Comparison of ENCODE assay signal across 26 mouse cellular contexts in the genomic region with DNA sequence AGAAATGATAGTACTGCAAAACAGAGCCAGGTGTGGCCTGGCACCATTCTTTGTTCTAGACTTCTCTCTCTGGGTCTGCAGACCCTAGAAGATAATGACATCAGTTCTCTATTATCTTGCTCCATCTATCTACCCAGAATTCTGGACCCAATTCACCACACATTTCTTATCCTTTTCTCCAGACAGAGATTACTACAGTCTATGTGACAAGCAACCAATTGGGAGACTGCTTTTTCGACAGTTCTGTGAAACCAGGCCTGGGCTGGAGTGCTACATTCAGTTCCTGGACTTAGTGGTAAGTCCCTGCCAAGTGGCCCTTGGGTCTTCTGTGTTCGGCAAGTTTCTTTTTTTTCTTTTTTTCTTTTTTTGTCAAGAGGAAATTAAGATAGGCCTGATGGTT.
DNase-seq lines count a peak whose midpoint lies in the region; ATAC-seq and TF ChIP-seq lines count a peak whose summit lies in the region.
"Had no signal": no experiment of that assay in that cellular context is flagged by ENCODE, and none has a peak within 500 bp of the region (broad histone marks: within the 10 kb centered on the region; RNA-seq: fewer than 3 reads in every experiment).

No protein-coding gene starts in this region.

- H3K9me3 ChIP-seq in MEL (replicated peaks; ENCODE audit: insufficient read depth, low read length), result no peaks in the 10 kb centered on the region
- H3K9me3 ChIP-seq: embryonic facial prominence, embryonic 13.5 days; embryonic facial prominence, embryonic 15.5 days; forebrain, embryonic 10.5 days; forebrain, embryonic 13.5 days; forebrain, embryonic 15.5 days had no signal

- H3K4me1 ChIP-seq in MEL (ENCODE audit: control insufficient read depth in 1 of 2, insufficient read depth in 2 of 2, low read length in 2 of 2), result peaks cover 6 to 13% of the 10 kb centered on the region in 2 experiments
- H3K4me1 ChIP-seq: embryonic facial prominence, embryonic 13.5 days; embryonic facial prominence, embryonic 15.5 days; forebrain, embryonic 10.5 days; forebrain, embryonic 13.5 days; forebrain, embryonic 15.5 days had no signal

- H3K79me2 ChIP-seq in MEL (ENCODE audit: control insufficient read depth, insufficient read depth, low read length, poor library complexity), result no peaks in the 10 kb centered on the region

- TF ChIP-seq CTCF in MEL (IDR thresholded peaks at IDR 0.05 in 2 of 3, conservative IDR thresholded peaks at IDR 0.05 in 1 of 3; ENCODE audit: control insufficient read depth in 1 of 3, insufficient read depth in 1 of 3, low read depth in 2 of 3, low read length in 3 of 3, poor library complexity in 1 of 3, severe bottlenecking in 1 of 3), result no peak

- peak; percentile 8 for DNase-seq in kidney, postnatal 14 days
- no peak for DNase-seq in kidney, postnatal 10 days
- DNase-seq in MEL (ENCODE audit: low read depth, low spot score) (peak; percentile 64), adipocyte (ENCODE audit: low spot score) (peak; percentile 71), MN1 (ENCODE audit: low spot score) (no peak)
- no peak for DNase-seq in T-cell, adult 2 months (ENCODE audit: low spot score)
- DNase-seq: adrenal gland, adult 8-10 months; adrenal gland, postnatal 14 days; adrenal gland, postnatal 36 days; cerebellum, adult 11 months; cerebellum, adult 18-20 months; cerebellum, adult 8-10 months; cerebellum, adult 9-11 months; cerebellum, postnatal 14 days; cerebellum, postnatal 36 days; embryo, embryonic 11 days; forebrain, postnatal 0 days had no signal

- no peak overlapping the region for H3K9ac ChIP-seq in MEL (ENCODE audit: control insufficient read depth, low read depth, low read length, poor library complexity, severe bottlenecking)
- H3K9ac ChIP-seq: embryonic facial prominence, embryonic 13.5 days; embryonic facial prominence, embryonic 15.5 days; forebrain, embryonic 13.5 days; forebrain, embryonic 15.5 days; forebrain, postnatal 0 days had no signal

- TF ChIP-seq RAD21 in MEL (IDR thresholded peaks at IDR 0.05; ENCODE audit: low read depth, low read length), result no peak

- TF ChIP-seq EP300 in MEL (IDR thresholded peaks at IDR 0.05; ENCODE audit: low read depth in 1 of 2, low read length in 2 of 2), result peak; percentile 49 to 60; a peak in 3 of 4 replicates

- 0 out of 2 replicates have a peak, but pooled peaks have one; percentile 37 for ATAC-seq in megakaryocyte progenitor cell, adult 5-6 weeks (replicated peaks; ENCODE audit: poor library complexity)
- ATAC-seq in CD4-positive, CD25-positive, alpha-beta regulatory T cell, adult 4 months, result no peak
- ATAC-seq: forebrain, embryonic 13.5 days; forebrain, embryonic 15.5 days; forebrain, postnatal 0 days; Patski had no signal

- no peak overlapping the region for H3K4me3 ChIP-seq in MEL (ENCODE audit: control insufficient read depth in 1 of 2, insufficient read depth in 1 of 2, low read depth in 2 of 2, low read length in 2 of 2)
- H3K4me3 ChIP-seq: embryonic facial prominence, embryonic 13.5 days; embryonic facial prominence, embryonic 15.5 days; erythroblast, embryonic 14.5 days; forebrain, embryonic 10.5 days; forebrain, embryonic 13.5 days; forebrain, embryonic 15.5 days had no signal

- H3K27me3 ChIP-seq in MEL (ENCODE audit: control insufficient read depth in 1 of 2, insufficient read depth in 2 of 2, low read length in 2 of 2), result no peaks in the 10 kb centered on the region
- H3K27me3 ChIP-seq: embryonic facial prominence, embryonic 13.5 days; embryonic facial prominence, embryonic 15.5 days; forebrain, embryonic 13.5 days; forebrain, embryonic 15.5 days; Patski had no signal

- 0 out of 2 replicates have a peak overlapping the region, but pooled peaks have one; percentile 6 for H3K27ac ChIP-seq in MEL (ENCODE audit: control insufficient read depth, low read depth, low read length)
- H3K27ac ChIP-seq: embryonic facial prominence, embryonic 13.5 days; embryonic facial prominence, embryonic 15.5 days; forebrain, embryonic 10.5 days; forebrain, embryonic 13.5 days; forebrain, embryonic 15.5 days had no signal

- H3K36me3 ChIP-seq in MEL (ENCODE audit: control insufficient read depth in 1 of 2, insufficient read depth in 2 of 2, low read length in 2 of 2), result peaks cover 0 to 12% of the 10 kb centered on the region in 2 experiments; a peak in 2 of 4 replicates
- H3K36me3 ChIP-seq: embryonic facial prominence, embryonic 13.5 days; embryonic facial prominence, embryonic 15.5 days; forebrain, embryonic 10.5 days; forebrain, embryonic 15.5 days had no signal

- TF ChIP-seq POLR2A in MEL (IDR thresholded peaks at IDR 0.05; ENCODE audit: control insufficient read depth in 1 of 2, insufficient read depth in 1 of 2, low read depth in 1 of 2, low read length in 2 of 2, poor library complexity in 1 of 2), result no peak

TF ChIP-seq in MEL, 35 proteins besides CTCF, POLR2A, EP300 and RAD21:
- TF ChIP-seq GABPA (IDR thresholded peaks at IDR 0.05; ENCODE audit: low read depth, low read length) (no peak), GATA1 (IDR thresholded peaks at IDR 0.05; ENCODE audit: low read depth, low read length) (peak; percentile 72), ETS1 (IDR thresholded peaks at IDR 0.05; ENCODE audit: low read depth, low read length) (peak; percentile 50; the same call in 1 of the 2 replicates), MYB (IDR thresholded peaks at IDR 0.05; ENCODE audit: low read depth, low read length) (no peak), TCF12 (IDR thresholded peaks at IDR 0.05; ENCODE audit: low read depth, low read length) (peak; percentile 65), MYC (IDR thresholded peaks at IDR 0.05; ENCODE audit: low read depth, low read length) (no peak), TAL1 (IDR thresholded peaks at IDR 0.05; ENCODE audit: low read length) (no peak), MEF2A (IDR thresholded peaks at IDR 0.05; ENCODE audit: extremely low read depth, insufficient replicate concordance, low read depth, low read length, poor library complexity, severe bottlenecking) (no peak), TBP (IDR thresholded peaks at IDR 0.05; ENCODE audit: low read depth, low read length) (no peak), ZNF384 (IDR thresholded peaks at IDR 0.05; ENCODE audit: low read depth, low read length) (peak; percentile 70), ZMIZ1 (IDR thresholded peaks at IDR 0.05; ENCODE audit: low read depth, low read length) (no peak), BHLHE40 (IDR thresholded peaks at IDR 0.05; ENCODE audit: borderline replicate concordance, low read depth, low read length) (no peak), MXI1 (IDR thresholded peaks at IDR 0.05; ENCODE audit: low read depth, low read length) (no peak)

Comparison
In these comparisons a context has a peak if more than half of its experiments do, and no peak if none do; other contexts are left out.
1. DNase-seq: peak in kidney, postnatal 14 days (single experiment), MEL (single experiment) and adipocyte (single experiment); none in kidney, postnatal 10 days (single experiment), T-cell, adult 2 months (single experiment) and MN1 (single experiment).